Mouse (Mus musculus) fat pad, adult 2 months (tissue): Measurements from ENCODE around the gene Gm21887.
"Not testable (repeated sequence)": the region's sequence is repeated elsewhere in the genome, so short reads cannot be mapped to it uniquely, and the experiment has no call there.

Experiments used
- DNase-seq: peaks from one replicate; pipeline ENCODE4 v3.0.0-alpha.2; 2011; ENCODE audit warnings: low read depth, low spot score; ENCODE audit errors: extremely low read depth

Gm21887 gene

DNA sequence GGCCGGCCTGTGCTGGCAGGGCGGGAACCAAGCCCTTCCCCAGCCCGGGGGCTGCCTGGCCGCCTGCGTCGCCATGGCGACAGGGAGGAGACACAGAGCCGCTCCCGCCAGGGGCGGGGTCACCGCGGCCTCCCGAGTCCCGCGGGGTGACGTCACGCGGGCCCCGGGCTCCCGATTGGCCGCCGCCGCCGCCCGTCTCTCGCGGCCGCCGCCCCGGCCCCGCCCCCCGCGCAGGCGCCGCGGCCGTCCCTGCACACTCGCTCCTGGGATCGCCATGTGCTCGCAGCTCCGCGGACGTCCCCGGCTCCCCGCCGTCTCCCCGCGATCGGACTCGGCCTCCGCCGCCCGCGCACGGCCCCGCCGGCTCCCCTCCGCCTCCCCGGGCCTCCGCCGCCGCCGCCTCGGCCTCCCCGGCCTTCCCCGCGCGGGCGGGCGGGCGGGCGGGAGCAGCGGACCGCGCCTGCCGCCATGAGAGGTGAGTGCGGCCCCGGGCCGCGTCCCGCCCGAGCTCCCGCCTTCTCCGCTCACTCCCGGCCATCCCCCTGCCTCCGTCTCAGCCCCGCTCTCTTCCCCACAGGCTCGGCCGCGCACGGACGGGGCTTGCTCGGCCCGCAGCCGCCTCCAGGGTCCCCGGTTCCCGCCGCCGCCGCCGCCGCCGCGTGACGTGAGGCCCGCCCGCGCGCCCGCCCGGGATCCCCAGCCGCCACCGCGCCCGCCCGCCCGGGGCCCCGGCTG is at the start of gene Gm21887:
Gene Gm21887, plus strand, starts transcription at position 644 of the 735 bp plus-strand sequence.
- DNase-seq: not testable (repeated sequence)

DNA sequence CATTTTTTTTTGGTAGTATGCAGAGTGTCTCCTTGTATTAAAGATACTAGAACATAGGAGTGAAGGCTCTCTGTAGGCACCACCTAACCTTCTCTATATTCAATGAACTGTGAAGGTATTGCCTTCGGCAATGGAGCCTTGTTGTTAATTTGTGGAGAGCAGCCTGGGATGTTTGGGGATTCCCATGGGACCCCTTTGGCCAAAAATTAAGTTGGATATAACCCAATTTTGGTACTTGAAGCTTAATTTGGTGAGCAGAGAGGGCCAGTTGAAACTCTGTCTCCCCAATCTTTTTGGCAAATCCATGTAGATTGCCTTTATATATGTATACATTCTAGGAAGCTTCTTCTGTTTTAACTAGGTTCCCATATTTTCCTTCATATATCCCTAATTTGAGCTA is 40.1 kb upstream of the Gm21887 start:
- DNase-seq: no peak

DNA sequence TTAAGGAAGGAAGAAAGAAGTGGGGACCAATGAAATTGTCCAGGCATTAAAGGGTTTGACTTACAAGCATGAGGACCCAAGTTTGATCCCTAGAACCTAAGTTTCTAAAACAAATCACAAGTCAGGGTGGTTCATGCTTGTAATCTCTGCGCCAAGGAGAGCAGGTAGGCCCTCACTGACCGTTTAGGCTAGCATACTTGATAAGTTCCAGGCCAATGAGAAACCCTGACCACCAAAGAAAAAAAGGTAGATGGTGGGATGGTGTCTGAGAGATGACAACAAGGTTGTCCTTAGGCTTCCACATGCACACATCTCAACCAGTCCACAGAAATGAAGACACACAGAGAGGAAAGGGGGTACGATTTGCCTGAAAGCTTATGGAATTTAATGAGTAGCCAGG is 39.7 kb upstream of the Gm21887 start:
- DNase-seq: not testable (repeated sequence)

DNA sequence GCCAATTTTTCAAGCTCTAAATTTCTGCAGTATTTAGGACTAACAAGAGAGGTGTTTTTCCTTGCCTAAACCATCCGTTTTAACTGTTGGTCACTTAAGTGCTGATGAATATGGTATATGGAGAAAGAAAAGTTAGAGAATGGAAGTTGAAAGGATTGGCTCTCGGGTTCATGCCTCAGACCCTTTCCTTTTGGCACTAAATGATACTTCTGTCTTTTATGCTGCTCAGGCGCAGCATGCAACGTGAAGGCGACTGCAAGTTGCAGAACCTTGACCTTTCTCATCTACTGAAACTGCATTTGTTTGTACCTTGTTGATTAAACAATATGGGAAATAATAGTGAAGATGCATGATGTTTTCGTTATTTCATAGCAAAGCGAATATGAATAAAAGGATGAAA is 38.9 kb upstream of the Gm21887 start:
- DNase-seq: not testable (repeated sequence)

DNA sequence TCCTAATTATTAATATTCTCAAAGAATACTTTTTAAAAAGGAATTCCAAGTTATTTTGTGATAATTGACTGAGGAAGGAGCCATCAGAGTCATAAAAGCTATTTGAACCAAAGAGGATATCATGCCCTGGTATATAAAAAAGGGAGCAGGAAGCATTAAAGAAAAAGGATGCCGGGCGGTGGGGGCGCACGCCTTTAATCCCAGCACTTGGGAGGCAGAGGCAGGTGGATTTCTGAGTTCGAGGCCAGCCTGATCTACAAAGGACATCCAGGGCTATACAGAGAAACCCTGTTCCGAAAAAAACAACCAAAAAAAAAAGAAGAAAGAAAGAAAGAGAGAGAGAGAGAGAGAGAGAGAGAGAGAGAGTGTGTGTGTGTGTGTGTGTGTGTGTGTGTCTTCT is 37.9 kb upstream of the Gm21887 start:
- not testable (repeated sequence) for DNase-seq

DNA sequence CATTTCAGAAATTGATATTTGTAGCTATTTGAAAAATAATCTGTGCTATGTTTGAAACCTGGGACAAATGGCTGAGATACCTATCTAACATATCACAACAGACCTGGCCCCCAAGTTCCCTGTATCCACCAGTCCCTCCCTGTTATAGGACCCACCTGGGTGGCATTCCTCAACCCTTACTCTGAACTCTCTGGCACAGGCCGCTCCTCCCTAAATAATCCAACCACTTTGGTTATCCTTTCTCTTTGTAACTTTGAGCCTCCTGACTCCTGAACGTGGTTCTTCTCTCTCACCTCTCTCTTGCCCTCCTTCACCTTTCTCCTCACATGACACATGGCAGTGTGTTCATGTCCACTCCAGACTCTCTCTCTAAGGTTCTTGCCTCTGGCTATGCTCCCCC is 37.3 kb upstream of the Gm21887 start:
- not testable (repeated sequence) for DNase-seq

DNA sequence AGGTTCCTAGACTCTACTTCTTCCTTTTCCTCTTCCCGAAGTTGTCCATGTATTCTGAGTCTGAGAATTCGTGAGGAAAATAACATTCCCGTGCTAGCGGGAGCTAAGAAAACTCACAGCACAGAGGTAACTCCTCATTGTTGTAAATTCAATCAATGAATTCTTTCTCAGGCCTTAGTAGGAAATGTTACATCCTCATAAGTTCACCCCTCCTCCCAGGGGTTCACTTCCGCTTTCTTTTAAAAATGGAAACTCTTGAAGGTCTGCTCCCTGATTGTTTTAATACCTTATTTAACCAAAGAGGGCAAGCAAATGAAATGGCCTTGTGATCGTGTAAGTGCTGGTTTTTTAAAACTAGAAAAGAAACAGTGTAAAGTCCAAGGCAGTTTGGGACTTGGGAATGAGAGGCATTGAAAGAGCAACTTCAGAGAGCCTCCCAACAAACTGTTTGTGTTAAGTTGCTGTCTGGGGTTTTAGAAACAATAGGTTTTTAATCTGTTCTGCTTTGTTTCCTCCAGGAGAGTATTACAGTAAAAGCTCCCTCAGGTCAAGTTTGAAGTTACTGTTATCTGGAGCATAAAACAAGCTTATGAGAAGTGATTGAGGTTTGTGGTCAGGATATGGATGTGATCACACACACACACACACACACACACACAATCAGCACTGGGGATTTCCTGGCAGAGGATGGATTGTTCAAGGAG is 36.5 kb upstream of the Gm21887 start:
- DNase-seq: not testable (repeated sequence)

DNA sequence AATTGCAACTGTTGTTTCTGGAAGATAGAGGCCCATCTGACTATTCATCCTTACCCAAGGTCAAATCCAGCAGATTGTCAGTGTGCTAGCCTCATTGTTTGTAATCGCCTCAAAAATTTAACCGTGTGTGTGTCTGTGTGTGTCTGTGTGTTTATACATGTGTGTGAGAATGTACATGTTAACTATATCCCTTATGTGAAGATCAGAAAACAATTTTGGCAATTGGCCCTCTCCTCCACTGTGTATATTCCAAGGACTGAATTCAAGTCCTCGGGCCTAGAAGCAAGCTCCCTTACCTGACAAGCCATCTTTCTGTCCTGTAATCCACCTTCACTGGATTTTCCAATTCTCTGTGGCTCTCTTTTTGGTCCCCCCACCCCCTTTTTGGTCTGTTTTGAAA is 35.7 kb upstream of the Gm21887 start:
- DNase-seq: peak; percentile 26

DNA sequence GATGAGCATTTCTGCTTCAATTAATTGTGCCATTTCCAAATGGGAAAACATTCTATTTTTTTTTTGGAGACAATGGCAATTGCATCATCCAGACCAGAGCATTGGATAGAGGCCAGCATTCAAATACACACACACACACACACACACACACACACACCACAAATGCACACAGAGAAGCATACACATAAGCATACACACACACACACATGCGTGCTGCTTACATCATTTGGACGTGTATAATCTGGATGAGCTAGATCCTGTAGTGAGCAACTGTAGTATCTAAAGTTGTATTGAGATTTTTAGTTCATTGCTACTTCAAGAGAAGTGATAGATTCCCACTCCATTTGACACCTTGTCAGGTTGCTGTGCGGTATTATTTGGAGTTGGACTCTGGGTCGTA is 35.0 kb upstream of the Gm21887 start:
- DNase-seq: peak; percentile 25

DNA sequence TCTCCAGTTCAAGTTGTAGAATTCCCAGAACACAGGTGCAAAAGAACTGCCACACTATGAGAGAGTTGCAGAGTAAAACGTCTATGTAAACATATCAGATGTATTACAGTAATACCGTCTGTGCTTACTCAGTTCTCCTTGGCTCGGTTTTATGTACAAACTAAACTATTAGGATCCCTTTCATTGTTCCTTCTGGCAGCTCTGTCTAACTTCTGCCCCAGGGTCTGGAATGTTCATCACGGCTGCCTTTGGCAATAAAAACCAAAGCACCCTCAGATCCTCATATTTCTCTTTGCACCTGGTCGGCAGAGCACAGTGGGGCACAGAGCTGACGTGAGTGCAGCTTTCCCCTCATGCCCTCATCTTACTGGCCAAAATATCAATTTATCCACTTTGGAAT is 34.5 kb upstream of the Gm21887 start:
- DNase-seq: peak; percentile 64

DNA sequence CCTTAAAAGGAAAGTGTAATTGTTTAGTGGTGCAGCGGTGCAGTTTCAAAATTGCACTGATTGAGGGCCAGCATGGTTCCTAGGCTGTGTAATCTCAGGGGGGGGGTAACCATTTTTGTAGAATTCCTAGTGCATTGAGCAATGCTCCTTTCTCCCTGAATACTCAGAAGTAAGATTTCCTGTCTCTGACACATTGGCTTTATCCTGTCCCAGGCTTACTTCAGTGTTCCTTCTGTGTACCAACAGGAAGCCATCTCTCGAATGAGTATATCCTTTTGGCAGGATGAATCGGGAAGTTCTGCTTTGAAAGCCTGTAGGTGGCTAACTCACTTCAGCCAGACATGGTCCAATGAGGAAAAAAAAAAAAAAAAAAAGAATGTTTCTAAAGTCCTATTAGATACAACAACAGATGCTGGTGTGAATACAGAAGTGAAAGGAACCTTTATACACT is 33.8 kb upstream of the Gm21887 start:
- peak; percentile 33 for DNase-seq

DNA sequence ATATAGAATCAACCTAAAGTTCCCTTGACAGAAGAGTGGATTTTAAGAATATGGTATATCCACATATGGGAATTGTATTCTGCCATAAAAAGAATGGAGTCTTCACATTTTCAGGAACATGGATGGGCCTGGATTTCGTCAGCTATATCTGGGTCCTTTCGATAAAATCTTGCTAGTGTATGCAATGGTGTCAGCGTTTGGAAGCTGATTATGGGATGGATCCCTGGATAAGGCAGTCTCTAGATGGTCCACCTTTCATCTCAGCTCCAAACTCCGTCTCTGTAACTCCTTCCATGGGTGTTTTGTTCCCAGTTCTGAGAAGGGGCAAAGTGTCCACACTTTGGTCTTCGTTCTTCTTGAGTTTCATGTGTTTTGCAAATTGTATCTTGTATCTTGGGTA is 33.1 kb upstream of the Gm21887 start:
- not testable (repeated sequence) for DNase-seq

DNA sequence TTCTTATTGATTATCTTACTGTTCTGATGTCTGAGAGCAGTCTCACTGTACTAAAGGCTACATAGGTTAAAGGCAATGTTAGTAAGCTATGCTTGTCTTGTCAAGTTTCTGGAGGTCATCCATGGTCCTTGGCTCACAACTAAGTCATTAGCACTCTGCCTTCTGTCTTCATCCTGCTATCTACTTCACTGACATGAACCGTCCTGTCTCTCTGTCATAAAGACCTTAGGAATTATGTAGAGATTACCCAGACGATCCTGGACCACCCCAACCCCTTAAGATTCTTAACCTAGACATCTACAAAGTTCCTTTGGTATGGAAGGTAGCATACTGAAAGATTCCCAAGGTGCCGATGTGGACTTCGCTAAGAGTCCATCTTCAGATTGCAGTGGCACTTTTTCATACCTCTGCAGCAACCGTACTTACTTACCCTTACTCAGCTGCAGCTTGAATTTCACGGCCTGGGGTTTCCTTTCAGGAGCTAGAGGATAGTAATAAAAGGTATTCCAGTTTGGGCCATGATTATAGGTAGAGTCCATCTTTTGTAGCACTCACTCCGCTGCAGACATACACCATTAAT is 31.5 kb upstream of the Gm21887 start:
- peak; percentile 79 for DNase-seq

DNA sequence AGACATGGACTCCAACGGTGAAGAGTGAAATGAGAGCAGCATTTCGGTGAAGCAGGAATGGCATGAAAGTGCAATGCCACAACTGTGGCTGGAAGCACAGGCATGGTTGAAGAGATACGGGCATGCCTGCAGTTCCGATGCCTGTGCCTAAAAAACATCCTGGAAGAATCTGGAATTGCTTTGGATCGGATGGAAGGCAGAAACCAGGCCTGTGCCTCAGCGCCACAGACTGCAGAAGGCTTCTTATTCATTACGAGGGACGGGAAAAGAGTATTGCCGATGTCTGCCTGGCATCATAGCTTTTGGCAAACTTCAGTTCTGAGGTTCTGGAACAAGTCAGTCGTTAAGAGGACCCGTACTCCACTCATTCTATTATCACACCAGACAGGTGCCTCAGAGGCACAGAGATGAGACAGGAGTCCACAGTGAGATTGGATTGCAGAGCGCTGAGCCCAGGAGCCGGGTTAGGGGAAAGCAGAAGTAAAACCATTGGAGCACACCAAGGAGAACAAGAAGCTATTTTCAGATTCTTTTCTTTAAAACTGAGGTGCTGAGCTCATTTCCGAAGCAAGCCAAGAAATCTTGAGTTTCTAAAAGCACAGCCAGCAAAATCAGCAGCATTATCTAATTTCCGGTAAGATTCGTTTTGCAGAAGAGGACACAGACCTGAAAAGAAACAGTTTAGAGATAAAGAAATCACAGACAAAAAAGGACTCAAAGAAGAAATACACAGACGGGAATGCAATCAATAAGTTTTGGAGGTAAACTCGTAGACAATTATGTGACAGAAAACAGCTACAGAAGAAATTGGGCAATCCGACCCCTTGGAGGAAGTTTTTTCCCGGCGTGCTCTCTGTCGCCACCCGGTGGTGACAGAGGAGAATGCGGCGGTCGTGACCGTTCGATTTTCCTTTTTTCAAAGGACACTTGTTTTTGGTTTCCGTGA is 30.8 kb upstream of the Gm21887 start:
- peak; percentile 36 for DNase-seq

DNA sequence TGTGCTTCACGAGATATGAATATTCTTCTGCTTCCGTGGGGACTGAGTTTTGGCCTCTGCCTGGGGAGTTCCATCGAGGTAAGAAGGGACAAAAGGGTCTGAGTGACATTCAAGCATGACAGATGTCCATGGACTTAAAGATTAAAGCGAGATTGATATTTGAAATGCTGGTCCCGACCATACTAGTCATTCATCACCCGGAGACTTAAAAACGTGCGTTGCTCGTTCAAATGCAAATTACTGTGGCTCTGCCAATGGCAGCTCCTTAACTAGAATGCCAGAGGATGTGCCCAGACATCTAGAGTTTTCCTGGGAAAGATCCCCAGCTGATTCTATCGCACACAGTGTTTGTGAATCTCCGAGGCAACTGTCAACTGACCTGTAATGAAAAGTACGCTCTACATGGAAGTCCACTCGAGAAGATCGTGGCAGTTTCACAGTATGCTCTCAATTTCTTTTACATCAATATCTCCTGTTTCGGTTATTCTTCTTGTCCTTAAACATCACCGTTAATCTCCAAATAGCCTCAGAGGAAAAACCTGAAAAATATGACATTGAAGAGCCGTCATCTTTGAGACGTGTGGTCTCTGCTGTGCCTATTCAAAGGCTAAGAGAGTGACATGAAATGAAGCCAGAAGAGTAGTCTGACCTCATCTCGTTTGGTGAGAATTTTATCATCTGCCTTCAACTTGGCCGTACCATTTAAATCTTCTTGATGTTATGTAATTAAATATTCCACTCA is 29.8 kb upstream of the Gm21887 start:
- DNase-seq: peak; percentile 54

DNA sequence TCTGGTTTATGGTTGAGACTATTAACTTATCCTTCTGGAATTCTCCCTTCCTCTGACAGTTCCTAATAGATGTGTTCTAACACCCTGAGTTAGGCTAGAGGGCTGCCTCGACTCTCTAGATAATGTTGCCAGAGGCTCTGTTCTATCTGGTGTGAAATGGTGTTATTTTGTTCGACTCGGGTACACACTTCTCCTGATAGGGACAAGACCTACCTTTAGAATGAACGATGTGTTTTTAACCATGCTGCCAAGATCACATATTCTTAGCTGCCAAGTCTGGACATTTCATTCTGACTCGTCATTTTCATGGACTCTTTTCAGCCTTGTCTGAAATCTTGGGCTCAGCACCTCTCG is 29.3 kb upstream of the Gm21887 start:
- peak; percentile 30 for DNase-seq

DNA sequence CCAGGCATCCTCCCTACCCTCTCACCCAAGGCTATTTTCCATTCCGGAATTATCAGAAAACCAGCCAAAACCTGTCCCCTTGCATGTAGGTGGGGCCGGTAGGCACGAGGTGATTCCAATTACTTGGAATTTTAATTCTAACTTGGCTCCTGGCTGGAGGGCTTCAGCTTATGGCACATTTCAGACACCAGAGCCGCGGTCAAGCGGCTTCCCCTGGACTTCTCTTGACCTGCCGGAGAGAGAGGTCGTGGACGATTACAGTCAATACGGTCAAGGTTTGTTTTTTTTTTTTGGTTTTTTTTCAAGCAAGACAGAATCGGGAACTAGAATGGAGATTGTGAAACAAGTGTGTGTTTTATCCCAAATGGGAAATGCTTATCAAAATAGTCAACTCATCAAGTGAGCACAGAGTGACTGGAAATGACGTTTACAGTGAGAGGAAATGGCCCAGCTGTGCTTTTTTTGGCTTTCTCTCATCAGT is 28.6 kb upstream of the Gm21887 start:
- DNase-seq: peak; percentile 93

DNA sequence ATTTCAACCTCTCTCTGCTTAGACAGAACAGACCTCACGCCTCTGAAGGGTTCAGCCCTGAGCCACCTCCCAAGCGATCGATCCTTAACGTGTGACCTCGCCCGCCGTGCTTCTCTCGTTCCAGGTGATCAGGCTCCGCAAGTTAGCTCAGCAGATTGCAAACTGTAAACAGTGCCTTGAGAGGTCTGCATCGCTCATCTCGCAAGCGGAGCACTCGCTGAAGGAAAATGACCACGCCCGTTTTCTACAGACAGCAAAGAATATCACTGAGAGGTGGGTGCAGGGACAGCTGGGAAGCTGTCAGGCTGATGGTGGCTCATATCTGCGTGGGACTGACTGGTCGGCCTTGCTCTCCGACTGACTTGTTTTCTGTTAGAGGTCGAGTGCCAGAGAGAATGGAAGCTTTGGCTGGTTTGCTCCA is 27.7 kb upstream of the Gm21887 start:
- not testable (repeated sequence) for DNase-seq

DNA sequence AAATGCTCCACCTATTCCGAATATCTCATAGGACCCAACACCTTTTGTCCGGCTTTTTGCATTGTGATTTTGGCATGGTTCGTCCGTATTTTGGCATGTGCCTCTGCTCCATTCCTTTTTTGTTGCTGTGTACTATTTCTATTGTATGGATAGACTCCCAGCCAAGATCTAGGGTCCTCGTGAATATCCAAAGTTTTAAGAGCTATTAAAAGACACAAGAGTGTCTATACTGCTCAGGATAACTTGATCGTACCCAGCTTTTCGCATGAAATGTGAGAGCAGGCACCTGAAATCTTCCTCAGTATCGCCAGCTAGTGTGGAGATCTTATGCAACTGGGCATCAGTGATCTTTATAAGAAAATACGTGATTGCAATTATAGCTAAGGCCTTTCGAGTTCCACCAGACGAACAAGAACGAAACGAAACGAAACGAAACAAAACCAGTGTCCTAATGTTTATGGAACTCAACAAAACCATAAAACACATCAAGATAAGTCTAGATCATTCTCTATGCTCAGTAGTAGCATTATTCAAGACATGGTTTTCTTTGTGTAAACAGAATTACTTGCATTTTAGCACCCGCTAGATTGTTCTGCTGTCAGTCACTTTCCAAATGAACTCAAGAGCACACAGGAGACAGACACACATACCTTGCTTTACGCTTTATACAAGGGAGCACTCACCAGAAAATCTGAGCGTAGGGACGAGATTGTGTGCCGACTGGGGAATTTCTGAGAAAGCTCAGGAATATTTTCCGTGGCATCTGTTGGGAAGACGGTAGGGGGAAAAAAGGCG is 26.7 kb upstream of the Gm21887 start:
- DNase-seq: not testable (repeated sequence)
